Mouse (Mus musculus): ENCODE measurements around the gene Bsnd.
A peak's percentile ranks its signal among the peaks of the same experiment; 100 is the strongest.

The Bsnd gene

DNA sequence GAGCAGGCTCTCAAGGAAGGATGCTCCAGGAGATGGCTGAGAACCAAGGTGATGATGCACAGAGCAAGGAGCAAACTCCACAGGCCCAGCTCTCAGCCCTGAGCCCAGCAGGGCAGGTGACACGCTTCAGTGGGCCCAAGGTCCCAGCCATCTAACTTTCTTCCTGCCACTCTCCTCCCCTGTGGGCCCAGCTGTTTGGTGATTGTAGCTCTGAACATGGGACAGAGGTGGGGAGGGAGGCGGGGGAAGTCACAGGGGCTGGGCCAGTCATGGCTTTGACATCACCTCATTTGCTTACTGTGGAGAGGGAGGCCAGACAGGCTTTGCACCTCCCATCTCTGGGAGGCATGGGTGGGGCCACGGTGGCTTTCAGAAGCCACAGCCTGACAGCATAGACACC is at the start of gene Bsnd:
Bsnd (minus strand) TSS at position 168 of the 400 bp plus-strand sequence.
- DNase-seq (ENCODE audit: low spot score in 2 of 2), result peak in 1 of 2 experiments; percentile 36

DNA sequence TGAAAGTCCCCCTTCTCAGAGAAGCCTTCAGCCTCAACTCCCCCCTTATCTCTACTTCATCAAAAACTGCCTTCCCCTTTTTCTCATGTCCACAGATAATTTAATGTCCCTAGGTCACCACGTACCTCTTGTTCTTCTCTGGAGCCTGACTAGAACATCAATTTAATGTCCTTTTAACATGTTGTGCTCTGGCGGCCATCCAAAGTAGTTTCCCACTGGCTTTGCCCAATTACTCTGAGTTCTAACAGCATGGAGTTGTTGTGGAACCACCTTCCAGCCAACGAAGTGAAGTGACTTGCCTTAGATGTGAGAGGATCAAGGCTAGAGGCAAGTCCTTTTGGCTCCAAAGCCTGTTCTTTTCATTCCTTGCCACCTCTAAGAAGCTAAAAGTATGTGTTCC is 49.4 kb upstream of the Bsnd start:
- DNase-seq (ENCODE audit: low spot score in 2 of 2), result no peak

GRCm38 (mm10) chr4:106539756-106540155 is 47.7 kb upstream of the Bsnd start:
- no peak for DNase-seq (ENCODE audit: low spot score in 2 of 2)

- DNase-seq (ENCODE audit: low spot score in 2 of 2), result no peak
These were observed 42.2 kb upstream of the Bsnd start for GRCm38 (mm10) chr4:106534256-106534655.

- DNase-seq (ENCODE audit: low spot score in 2 of 2), result no peak
These were observed 41.5 kb upstream of the Bsnd start for GRCm38 (mm10) chr4:106533421-106534080.

DNA sequence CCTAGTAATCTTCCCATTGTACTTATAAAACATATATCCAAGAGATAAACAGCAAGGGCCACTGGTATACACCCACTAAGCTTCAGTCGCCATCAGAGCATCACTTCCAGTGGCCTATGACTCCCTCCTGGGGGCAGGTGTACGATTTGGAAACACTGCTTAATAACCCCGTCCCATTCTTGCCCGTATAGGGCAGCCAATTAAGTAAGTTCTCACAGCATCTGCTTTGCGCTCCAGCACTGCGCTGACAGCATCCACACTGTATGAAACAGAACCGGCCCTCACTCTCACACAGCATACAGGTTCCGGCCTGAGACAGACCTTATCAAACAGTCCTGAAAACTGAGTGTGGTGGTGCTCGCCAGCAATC is 38.0 kb upstream of the Bsnd start:
- no peak for DNase-seq (ENCODE audit: low spot score in 2 of 2)

DNA sequence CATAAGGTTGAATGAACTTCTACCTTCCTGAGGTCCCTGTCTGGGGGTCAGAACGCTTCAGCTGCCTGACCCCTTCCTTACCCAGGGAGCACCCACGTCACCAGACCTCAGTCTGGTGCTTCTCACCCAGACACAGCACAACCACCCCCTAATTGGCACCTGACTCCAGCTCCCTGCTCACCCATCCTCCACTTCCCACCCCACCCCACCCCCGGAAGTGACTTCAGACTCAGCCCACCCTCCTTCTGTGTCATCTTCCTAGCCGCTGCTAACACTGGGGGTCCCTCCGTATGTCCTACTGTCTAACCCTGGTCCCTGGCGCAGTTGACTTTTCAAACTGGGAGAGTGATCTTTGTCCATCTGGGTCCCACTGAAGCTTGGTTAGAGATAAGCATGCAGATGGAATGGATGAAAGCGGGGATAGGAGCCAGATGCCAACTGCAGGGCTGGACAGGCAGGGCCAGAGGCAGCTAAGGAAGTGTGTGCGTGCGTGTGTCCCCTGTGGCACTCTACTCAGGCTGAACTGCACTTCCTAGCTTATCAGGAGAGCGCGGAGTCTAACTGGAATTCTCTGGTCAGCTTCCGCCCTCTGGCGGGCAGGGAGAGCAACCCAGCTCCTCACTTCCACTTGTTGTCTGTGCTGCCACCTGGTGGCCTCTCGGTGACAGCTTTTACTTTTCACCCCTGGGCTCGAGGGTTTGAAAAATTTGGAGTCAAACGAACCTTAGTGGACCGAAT is 37.5 kb upstream of the Bsnd start:
- peak; percentile 65 to 84 for DNase-seq (ENCODE audit: low spot score in 2 of 2)

GRCm38 (mm10) chr4:106527856-106528547 is 35.9 kb upstream of the Bsnd start:
- DNase-seq (ENCODE audit: low spot score in 2 of 2), result no peak

DNA sequence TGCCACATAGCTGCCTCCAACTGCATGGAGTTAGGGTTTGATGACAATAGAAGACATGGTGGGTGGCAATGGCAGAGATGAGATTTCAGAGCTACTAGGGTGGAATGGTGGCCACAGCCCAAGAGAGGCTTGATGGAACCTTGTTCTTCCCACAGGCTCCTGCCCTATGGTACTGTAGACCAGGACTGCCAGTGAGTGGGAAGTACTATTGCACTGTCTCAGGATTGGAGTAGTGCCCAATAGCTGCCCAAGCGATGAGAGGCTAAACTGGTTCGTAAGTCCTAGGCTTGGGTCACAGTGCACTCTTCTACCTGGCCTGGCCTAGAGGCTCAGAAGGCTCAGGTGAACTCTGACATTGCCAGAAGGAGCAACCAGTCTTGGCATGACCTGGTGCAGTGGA is 32.9 kb upstream of the Bsnd start:
- DNase-seq (ENCODE audit: low spot score in 2 of 2), result no peak

DNA sequence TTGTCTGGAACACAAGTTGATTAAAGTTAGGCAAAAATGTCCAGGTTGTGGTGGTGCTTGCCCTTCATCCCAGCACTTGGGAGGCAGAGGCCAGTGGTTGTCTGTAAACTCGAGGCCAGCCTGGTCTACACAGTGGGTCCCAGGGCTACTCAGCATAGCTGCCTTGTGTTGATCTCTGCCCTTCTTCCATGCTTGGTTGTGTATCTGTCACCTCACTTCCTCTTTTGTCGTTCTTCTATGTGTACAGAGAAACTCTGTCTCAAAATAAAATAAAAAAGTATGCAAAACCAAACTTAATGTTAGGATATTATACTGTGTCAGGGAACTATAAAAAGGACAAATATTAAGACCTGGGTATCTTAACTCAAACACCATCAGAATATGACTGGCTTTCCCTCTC is 32.0 kb upstream of the Bsnd start:
- DNase-seq (ENCODE audit: low spot score in 2 of 2), result no peak

DNA sequence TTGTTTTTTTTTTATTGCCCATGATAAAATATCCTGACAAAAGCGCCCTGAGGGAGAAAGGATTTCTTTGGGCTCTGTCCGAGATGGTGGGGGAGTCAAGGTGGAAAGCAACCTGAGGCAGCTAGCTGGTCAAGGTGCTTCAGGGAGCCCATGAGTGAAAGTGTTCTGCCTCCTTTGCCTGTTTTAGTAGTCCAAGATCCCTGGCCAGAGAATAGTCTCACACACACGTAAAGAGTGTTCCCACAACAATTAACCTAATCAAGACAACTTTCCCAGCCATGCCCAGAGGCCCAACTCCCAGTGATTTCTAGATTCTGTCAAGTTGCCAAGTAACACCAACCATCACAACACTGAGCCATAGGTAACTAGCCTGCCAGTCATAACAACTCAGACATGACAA is 30.5 kb upstream of the Bsnd start:
- no peak for DNase-seq (ENCODE audit: low spot score in 2 of 2)

DNA sequence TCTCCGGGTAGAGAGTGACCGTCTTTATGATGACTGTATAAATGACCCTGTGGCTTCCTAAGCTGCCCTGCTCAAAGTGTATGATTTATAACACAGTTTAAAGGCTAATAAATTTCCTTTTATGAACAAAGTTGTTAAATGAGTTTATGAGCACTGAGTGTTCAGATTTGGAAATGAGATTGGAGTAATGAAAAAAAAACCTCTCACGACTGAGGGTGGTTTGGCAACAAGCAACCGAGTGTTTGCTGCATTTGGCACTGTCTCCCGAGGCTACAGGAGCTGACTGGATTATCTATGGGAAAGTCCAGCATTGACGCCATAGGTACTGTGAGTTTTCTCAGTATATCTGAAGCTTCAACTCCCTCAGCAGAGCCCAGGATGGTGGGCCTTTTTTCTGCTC is 22.5 kb upstream of the Bsnd start:
- no peak for DNase-seq (ENCODE audit: low spot score in 2 of 2)

- no peak for DNase-seq (ENCODE audit: low spot score in 2 of 2)
These were observed 17.8 kb upstream of the Bsnd start for GRCm38 (mm10) chr4:106509888-106510287.

DNA sequence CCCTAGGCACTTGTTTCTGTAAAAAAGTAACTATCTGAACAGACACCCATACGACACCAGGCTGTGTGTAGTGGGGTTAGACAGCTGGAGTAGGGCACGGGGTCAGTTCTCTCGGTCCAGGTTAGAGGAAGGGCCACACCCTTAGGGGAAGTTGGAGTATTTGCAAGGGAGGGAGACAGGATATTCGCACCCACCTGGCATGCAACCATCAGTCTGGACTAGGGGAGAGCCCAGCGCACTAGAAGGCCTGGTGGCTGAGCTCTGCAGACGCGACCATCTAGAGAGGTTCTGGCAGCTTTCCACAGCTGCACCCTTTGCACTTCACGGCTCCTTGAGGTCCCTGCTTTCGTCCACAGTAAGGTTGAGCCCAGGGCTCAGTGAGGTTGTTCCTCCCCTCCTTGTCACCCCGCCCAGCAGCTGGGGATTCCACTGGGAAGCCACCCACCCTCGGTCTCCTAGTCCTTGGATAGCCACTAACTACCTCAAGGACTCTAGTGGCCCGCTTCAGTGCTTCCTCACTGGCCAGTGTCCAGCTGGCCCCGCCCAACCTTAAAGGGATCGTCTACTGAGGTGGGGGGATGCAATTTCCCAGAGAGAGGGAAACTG is 13.5 kb upstream of the Bsnd start:
- no peak for DNase-seq (ENCODE audit: low spot score in 2 of 2)

- DNase-seq (ENCODE audit: low spot score in 2 of 2), result no peak
These were observed 11.5 kb upstream of the Bsnd start for GRCm38 (mm10) chr4:106503578-106503977.

- no peak for DNase-seq (ENCODE audit: low spot score in 2 of 2)
These were observed 8.0 kb upstream of the Bsnd start for GRCm38 (mm10) chr4:106500066-106500465.

DNA sequence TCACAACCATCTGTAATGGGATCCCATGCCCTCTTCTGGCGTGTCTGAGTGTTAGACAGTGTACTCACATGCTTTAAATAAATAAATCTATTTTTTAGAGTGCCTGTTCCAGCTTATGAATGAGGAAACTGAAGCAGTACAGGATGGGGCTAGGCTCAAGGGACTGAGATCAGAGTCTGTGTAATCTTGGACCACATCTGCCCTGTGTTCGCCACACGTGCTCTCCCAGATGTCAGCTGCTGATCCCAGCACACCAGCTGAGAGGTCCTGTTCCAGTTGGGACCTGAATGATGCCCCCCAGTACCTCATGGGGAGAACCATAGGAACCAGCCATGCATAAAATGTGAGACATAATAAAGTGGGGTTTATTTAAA is 6.4 kb upstream of the Bsnd start:
- no peak for DNase-seq (ENCODE audit: low spot score in 2 of 2)

GRCm38 (mm10) chr4:106497776-106498470 is 5.8 kb upstream of the Bsnd start:
- DNase-seq (ENCODE audit: low spot score in 2 of 2), result no peak

- no peak for DNase-seq (ENCODE audit: low spot score in 2 of 2)
These were observed 4.8 kb upstream of the Bsnd start for GRCm38 (mm10) chr4:106496833-106497232.

DNA sequence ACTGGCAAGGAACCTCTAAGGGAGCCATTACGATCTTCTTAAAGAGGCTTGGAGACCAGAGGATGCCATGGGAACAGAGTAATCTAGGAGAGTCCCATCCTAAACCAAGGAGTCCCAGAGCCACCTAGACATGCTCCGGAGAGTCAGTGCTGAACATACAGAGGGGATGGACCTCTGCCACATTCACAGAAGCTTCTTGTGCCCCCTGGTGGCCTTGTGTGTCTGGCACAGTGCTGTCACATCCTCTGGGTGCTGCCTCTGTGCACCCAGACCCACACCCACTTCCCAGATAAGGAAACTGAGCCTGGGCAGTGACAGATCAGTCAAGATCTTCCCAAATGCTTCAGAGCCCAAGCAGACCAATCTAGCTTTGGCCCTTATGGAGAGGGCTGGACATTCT is 1.6 kb upstream of the Bsnd start:
- peak in 1 of 2 experiments; percentile 19 for DNase-seq (ENCODE audit: low spot score in 2 of 2)

- DNase-seq (ENCODE audit: low spot score in 2 of 2), result no peak
These were observed 1.5 kb downstream of the Bsnd start for GRCm38 (mm10) chr4:106490620-106491019.

DNA sequence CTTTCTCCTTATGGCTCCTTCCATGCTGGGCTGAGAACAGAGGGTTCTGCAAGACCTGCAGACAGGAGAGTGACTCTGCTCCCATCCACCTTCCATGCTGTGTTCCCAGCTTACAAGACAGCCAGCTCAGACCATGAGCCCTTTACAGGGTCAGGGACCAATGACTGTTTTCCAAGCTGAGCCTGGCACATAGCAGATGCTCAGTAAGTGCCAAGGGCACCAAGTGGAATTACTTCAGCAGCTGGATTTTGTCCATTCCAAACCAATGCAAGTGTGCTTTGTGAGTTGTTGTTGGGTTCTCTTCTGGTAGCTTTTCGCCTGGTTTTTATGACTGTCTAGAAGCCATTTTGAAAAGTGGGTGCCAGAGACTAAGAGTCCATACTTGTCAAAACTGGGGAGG is 8.3 kb downstream of the Bsnd start:
- no peak for DNase-seq (ENCODE audit: low spot score in 2 of 2)
